Mouse (Mus musculus) liver, embryonic 14.5 days (tissue): Measurements from ENCODE around the gene Serping1. TPM values are rescaled to one million over a fixed set of nuclear protein-coding genes. Genes with fewer than 3 reads are reported as not detected.
"Not testable (repeated sequence)": the region's sequence is repeated elsewhere in the genome, so short reads cannot be mapped to it uniquely, and the experiment has no call there.

Experiments
- ATAC-seq: fragments of 200-750 bp; cut with Nextera tagmentation; 2 replicates; pipeline ENCODE4 v1.8.0; 2017; ENCODE audit warnings: moderate number of reproducible peaks, mild to moderate bottlenecking, moderate library complexity; ENCODE audit not compliant: insufficient read depth
- DNase-seq, 3 experiments: peaks; one replicate each; pipeline ENCODE4 v3.0.0-alpha.2; 2012 to 2013; ENCODE audit warnings: low read depth in 3 of 3, low spot score in 3 of 3
- H3K27ac ChIP-seq: fragments of 300-500 bp; sonication (generic); 2 replicates; pipeline ENCODE4 v1.5.1; 2014; ENCODE audit warnings: moderate library complexity, mild to moderate bottlenecking, control low read depth, inconsistent platforms
- H3K27me3 ChIP-seq: fragments of 300-500 bp; sonication (generic); 2 replicates; pipeline ENCODE4 v1.6.1; 2014; ENCODE audit warnings: mild to moderate bottlenecking, low read length, moderate library complexity; ENCODE audit not compliant: control insufficient read depth, insufficient read depth
- H3K36me3 ChIP-seq: fragments of 300-500 bp; sonication (generic); replicated peaks from 2 replicates; pipeline ENCODE4 v1.6.1; 2014; ENCODE audit warnings: low read depth; ENCODE audit not compliant: control insufficient read depth, insufficient read depth
- H3K4me1 ChIP-seq, 2 experiments: fragments of 200-500 bp in 1 of 2; fragments of 300-500 bp in 1 of 2; sonication (generic) in 1 of 2; replicated peaks; 2 replicates each; pipeline ENCODE4 v1.6.1; 2012 to 2014; ENCODE audit warnings: antibody characterized with exemption in 1 of 2, inconsistent platforms in 1 of 2, low read length in 1 of 2; ENCODE audit not compliant: control insufficient read depth in 2 of 2, insufficient read depth in 2 of 2
- H3K4me2 ChIP-seq: fragments of 300-500 bp; sonication (generic); 2 replicates; pipeline ENCODE4 v1.6.1; 2014; ENCODE audit warnings: low read depth, mild to moderate bottlenecking, control low read depth, moderate library complexity
- H3K4me3 ChIP-seq, 2 experiments: fragments of 200-500 bp in 1 of 2; fragments of 300-500 bp in 1 of 2; sonication (generic) in 1 of 2; 2 replicates each; pipeline ENCODE4 v1.5.1; 2012 to 2014; ENCODE audit warnings: low read depth in 2 of 2, low read length in 2 of 2, mild to moderate bottlenecking in 2 of 2, control low read depth in 1 of 2, inconsistent platforms in 1 of 2, moderate library complexity in 1 of 2; ENCODE audit not compliant: insufficient read depth in 1 of 2
- H3K9ac ChIP-seq: fragments of 300-500 bp; sonication (generic); replicated peaks from 2 replicates; pipeline ENCODE4 v1.6.1; 2014; ENCODE audit warnings: mild to moderate bottlenecking, control low read depth, moderate library complexity
- H3K9me3 ChIP-seq: fragments of 300-500 bp; sonication (generic); 2 replicates; pipeline ENCODE4 v1.6.1; 2016; ENCODE audit warnings: low read length, mixed read lengths; ENCODE audit not compliant: control insufficient read depth
- CTCF ChIP-seq: IDR thresholded peaks from 2 replicates; pipeline ENCODE4 v1.5.1; 2016; ENCODE audit warnings: antibody characterized with exemption, low read depth, control low read depth
- EP300 ChIP-seq: IDR thresholded peaks from 2 replicates; pipeline ENCODE4 v1.6.1; 2016; ENCODE audit warnings: antibody characterized with exemption, low read depth
- WGBS: fragments of 180-500 bp; shearing (Covaris S2); extraction: QIAGEN DNeasy Blood & Tissue Kit; methylation state at CpG from one replicate; pipeline ENCODE4 v1.1.7; 2014; ENCODE audit not compliant: insufficient replicate concordance; 5-methylcytosine and 5-hydroxymethylcytosine counted together
- polyA plus RNA-seq, 2 experiments: library from polyadenylated mRNA; depleted of rRNA in 1 of 2; stranded (reverse) in 1 of 2; unstranded in 1 of 2; fragments of >200 nt; fragmentation: Nextera tagmentation in 1 of 2; extraction: Ambion mirVana in 1 of 2; gene quantifications; 2 replicates each; pipeline versions ENCODE4 v1.2.1 to v1.2.3; 2012 to 2014

The Serping1 gene
- polyA plus RNA-seq, 2 experiments, result 32.4 to 61.5 TPM

GRCm38 (mm10) chr2:84803963-84804362 is 28.7 kb upstream of the Serping1 start:
- Histone ChIP-seq H3K4me3 (no peak overlapping the region), H3K4me1 (peaks cover 10 to 21% of the 10 kb centered on the region in 2 experiments), H3K9me3 (no peaks in the 10 kb centered on the region), H3K9ac (no peak overlapping the region), H3K4me2 (no peak overlapping the region), H3K27ac (no peak overlapping the region), H3K27me3 (no peaks in the 10 kb centered on the region), H3K36me3 (peaks cover 71% of the 10 kb centered on the region)
- no peak for TF ChIP-seq EP300
- no peak for TF ChIP-seq CTCF
- ATAC-seq (no peak), DNase-seq (no peak)
- WGBS, result 87% methylated on average over 7 of the region's 7 CpGs

GRCm38 (mm10) chr2:84801223-84801622 is 26.0 kb upstream of the Serping1 start:
- Histone ChIP-seq H3K4me2 (peak overlapping the region; percentile 95), H3K36me3 (peaks cover 46% of the 10 kb centered on the region), H3K4me1 (peaks cover 19 to 28% of the 10 kb centered on the region in 2 experiments), H3K4me3 (peak overlapping the region in 1 of 2 experiments; percentile 84; a peak in 2 of 4 replicates)
- WGBS, result 69% methylated on average over 5 of the region's 5 CpGs
- H3K27me3 ChIP-seq, H3K9me3 ChIP-seq, H3K9ac ChIP-seq, DNase-seq, H3K27ac ChIP-seq, ATAC-seq: not testable (repeated sequence)

GRCm38 (mm10) chr2:84800304-84800703 is 25.1 kb upstream of the Serping1 start:
- TF ChIP-seq EP300 (peak; percentile 37; the same call in 1 of the 2 replicates), CTCF (no peak)
- peak overlapping the region; percentile 95 for H3K4me2 ChIP-seq
- peak overlapping the region; percentile 65 to 84 for H3K4me3 ChIP-seq
- WGBS, result 44% methylated on average over 4 of the region's 4 CpGs
- H3K36me3 ChIP-seq, result peaks cover 37% of the 10 kb centered on the region
- peak overlapping the region; percentile 97 for H3K27ac ChIP-seq
- DNase-seq (peak in 2 of 3 experiments; percentile 62 to 70), ATAC-seq (0 out of 2 replicates have a peak, but pooled peaks have one; percentile 8)
- H3K27me3 ChIP-seq, result no peaks in the 10 kb centered on the region
- H3K9ac ChIP-seq, result peak overlapping the region; percentile 88
- no peaks in the 10 kb centered on the region for H3K9me3 ChIP-seq
- H3K4me1 ChIP-seq, result peaks cover 19 to 28% of the 10 kb centered on the region in 2 experiments

- H3K9me3 ChIP-seq, result no peaks in the 10 kb centered on the region
- peak overlapping the region; percentile 83 to 84 for H3K4me3 ChIP-seq
- under 1% methylated on average over 16 of the region's 16 CpGs for WGBS
- peak; percentile 66 for ATAC-seq
- H3K27me3 ChIP-seq, result no peaks in the 10 kb centered on the region
- peak; percentile 82 to 84 (median 83) for DNase-seq
- H3K4me2 ChIP-seq, result peak overlapping the region; percentile 95
- H3K9ac ChIP-seq, result peak overlapping the region; percentile 88
- peaks cover 25% of the 10 kb centered on the region for H3K36me3 ChIP-seq
- H3K4me1 ChIP-seq, result peaks cover 21 to 32% of the 10 kb centered on the region in 2 experiments
- peak; percentile 13 for TF ChIP-seq EP300
- peak; percentile 83 for TF ChIP-seq CTCF
- H3K27ac ChIP-seq, result peak overlapping the region; percentile 97
Observed at GRCm38 (mm10) chr2:84799041-84799561, 23.9 kb upstream of the Serping1 start.

- Histone ChIP-seq H3K4me2 (peak within 1 kb of the TSS; percentile 95), H3K4me3 (peak within 1 kb of the TSS; percentile 83 to 84), H3K4me1 (peaks cover 25 to 36% of the 10 kb centered on the region in 2 experiments), H3K27ac (peak within 1 kb of the TSS; percentile 97), H3K27me3 (no peaks in the 10 kb centered on the region), H3K9me3 (no peaks in the 10 kb centered on the region), H3K9ac (peak within 1 kb of the TSS; percentile 88), H3K36me3 (peaks cover 19% of the 10 kb centered on the region)
- WGBS, result under 1% methylated on average over 21 of the region's 21 CpGs
- DNase-seq, result peak; percentile 95 to 96 (median 95)
- peak; percentile 91 for ATAC-seq
- peak; percentile 93 for TF ChIP-seq EP300
- TF ChIP-seq CTCF, result no peak
Observed at GRCm38 (mm10) chr2:84798493-84798921, 23.3 kb upstream of the Serping1 start, which contains the start of gene Ube2l6. Gene Ube2l6 (plus strand): TSS chr2:84798828.
